Mouse (Mus musculus) spleen, adult 2 months (tissue): Measurements from ENCODE around the gene Slc5a8. TPM values are rescaled to one million over a fixed set of nuclear protein-coding genes. Genes with fewer than 3 reads are reported as not detected.

Experiments used
- DNase-seq, 2 experiments: peaks; one replicate each; pipeline versions ENCODE4 v3.0.0 to v3.0.0-alpha.2; 2012 to 2021; ENCODE audit warnings: low spot score in 2 of 2, low read depth in 1 of 2
- H3K27ac ChIP-seq: fragments of 200-500 bp; 2 replicates; pipeline ENCODE4 v1.5.1; 2012; ENCODE audit warnings: low read length, inconsistent platforms; ENCODE audit not compliant: insufficient read depth
- H3K27me3 ChIP-seq: fragments of 200-500 bp; 2 replicates; pipeline ENCODE4 v1.6.1; 2012; ENCODE audit warnings: mild to moderate bottlenecking, moderate library complexity, low read length, inconsistent platforms; ENCODE audit not compliant: control insufficient read depth, insufficient read depth
- H3K36me3 ChIP-seq: fragments of 200-500 bp; 2 replicates; pipeline ENCODE4 v1.6.1; 2012; ENCODE audit warnings: mild to moderate bottlenecking, low read length, inconsistent platforms; ENCODE audit not compliant: control insufficient read depth, insufficient read depth
- H3K4me1 ChIP-seq: fragments of 200-500 bp; 2 replicates; pipeline ENCODE4 v1.6.1; 2011; ENCODE audit warnings: inconsistent platforms; ENCODE audit not compliant: control insufficient read depth, insufficient read depth, insufficient read length
- H3K4me3 ChIP-seq: fragments of 200-500 bp; 2 replicates; pipeline ENCODE4 v1.5.1; 2011; ENCODE audit warnings: mild to moderate bottlenecking, inconsistent platforms; ENCODE audit not compliant: insufficient read depth, insufficient read length; ENCODE audit errors: extremely low read depth
- CTCF ChIP-seq: fragments of 200-500 bp; IDR thresholded peaks from 2 replicates; pipeline ENCODE4 v1.5.1; 2011; ENCODE audit warnings: mild to moderate bottlenecking, inconsistent platforms; ENCODE audit not compliant: insufficient read depth, insufficient read length, insufficient replicate concordance; ENCODE audit errors: extremely low read depth
- POLR2A ChIP-seq: fragments of 200-500 bp; IDR thresholded peaks from 2 replicates; pipeline ENCODE4 v1.6.1; 2011; ENCODE audit warnings: low read depth, low read length, inconsistent platforms
- WGBS: fragments of 180-500 bp; shearing (Covaris S2); methylation state at CpG from one replicate; pipeline ENCODE4 v1.1.7; 2018; 5-methylcytosine and 5-hydroxymethylcytosine counted together
- polyA plus RNA-seq: library from polyadenylated mRNA; depleted of rRNA; stranded (reverse); fragments of >200 nt; gene quantifications from 2 replicates; pipeline ENCODE4 v1.2.3, GENCODE M21; 2012; rRNA removed

Gene Slc5a8
- polyA plus RNA-seq, 1 experiment = not detected

DNA sequence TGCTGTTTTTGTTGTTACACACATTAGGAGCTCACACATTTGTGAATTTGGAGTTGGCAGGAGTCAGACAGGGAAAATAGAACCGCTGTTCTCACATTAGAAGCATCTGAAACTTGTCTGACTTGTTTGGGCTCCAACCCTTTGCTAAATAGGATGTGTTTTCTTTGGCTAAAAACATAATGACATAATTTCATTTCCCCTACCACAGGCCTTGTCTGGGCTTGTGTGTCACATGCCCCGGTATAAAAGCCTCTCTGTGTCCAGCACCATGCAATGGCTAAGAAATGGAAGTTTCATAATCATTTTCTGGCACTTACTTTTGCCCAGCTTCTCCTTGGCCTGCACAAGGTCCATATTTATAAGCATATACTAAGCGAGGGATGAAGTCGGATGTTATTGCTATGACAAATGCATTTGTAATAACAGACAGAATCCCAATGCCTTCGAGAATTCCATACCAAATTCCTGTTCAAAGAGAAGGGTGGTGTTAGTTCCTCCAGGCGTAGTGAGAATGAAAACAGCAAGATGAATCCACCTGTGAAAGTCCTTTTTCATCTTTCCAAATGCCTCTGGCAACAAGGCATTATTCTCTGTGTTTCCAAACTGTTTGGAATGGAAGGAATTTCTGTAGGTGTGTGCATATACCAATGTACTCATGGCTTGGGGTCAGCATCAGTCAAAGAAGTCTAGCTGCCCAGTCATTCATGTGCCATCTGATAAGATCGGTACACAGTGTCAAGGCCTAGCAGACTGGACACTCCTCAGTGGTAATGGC is 85.3 kb downstream of the Slc5a8 start:
- H3K36me3 ChIP-seq = no peaks in the 10 kb centered on the region
- WGBS = 80% methylated on average over 7 of the region's 7 CpGs
- no peak overlapping the region for H3K27ac ChIP-seq
- TF ChIP-seq POLR2A (no peak), CTCF (no peak)
- H3K4me3 ChIP-seq = no peak overlapping the region
- H3K4me1 ChIP-seq = no peaks in the 10 kb centered on the region
- no peaks in the 10 kb centered on the region for H3K27me3 ChIP-seq
- no peak for DNase-seq

DNA sequence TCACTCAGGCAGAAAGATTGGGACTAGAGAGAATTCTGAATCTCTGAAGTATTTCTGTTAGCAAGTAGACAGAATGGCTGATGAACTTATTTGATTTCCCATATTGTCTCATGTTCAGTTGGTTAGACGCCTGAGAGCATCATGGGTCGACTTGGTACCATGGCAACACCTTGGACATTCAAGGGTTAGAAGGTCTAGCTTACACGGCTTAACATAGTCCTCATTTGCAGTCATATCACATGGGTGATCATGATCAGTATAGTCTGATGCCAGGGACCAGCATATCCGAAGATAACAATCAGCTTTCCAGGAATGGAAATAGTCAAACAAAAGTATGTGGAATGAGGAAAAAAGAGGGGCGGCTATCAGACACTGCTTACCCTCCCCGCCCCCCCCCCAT is 93.1 kb downstream of the Slc5a8 start:
- Histone ChIP-seq H3K36me3 (no peaks in the 10 kb centered on the region), H3K4me3 (no peak overlapping the region), H3K4me1 (no peaks in the 10 kb centered on the region), H3K27me3 (no peaks in the 10 kb centered on the region), H3K27ac (no peak overlapping the region)
- DNase-seq = no peak
- no peak for TF ChIP-seq CTCF
- TF ChIP-seq POLR2A = no peak
- 78% methylated on average over 6 of the region's 6 CpGs for WGBS

Other genes starting within 250 kb of the Slc5a8 start
- gene Spic, start 201.0 kb upstream of the Slc5a8 start, polyA plus RNA-seq = 7.4 and 12.4 TPM in 2 replicates
- gene Arl1, start 155.1 kb upstream of the Slc5a8 start, polyA plus RNA-seq = 9.0 and 11.1 TPM in 2 replicates
- gene Utp20, start 59.2 kb upstream of the Slc5a8 start, polyA plus RNA-seq = 4.0 and 4.2 TPM in 2 replicates